Mouse (Mus musculus) forebrain, postnatal 0 days (tissue): ENCODE measurements around the gene Mfsd5. TPM values are rescaled to one million over a fixed set of nuclear protein-coding genes. Genes with fewer than 3 reads are reported as not detected.

ENCODE experiments used
- ATAC-seq: fragments of 200-750 bp; cut with Nextera tagmentation; 2 replicates; pipeline ENCODE4 v1.8.0; 2017; ENCODE audit warnings: mild to moderate bottlenecking, moderate library complexity
- DNase-seq: peaks from one replicate; pipeline ENCODE4 v3.0.0-alpha.2; 2015
- H3K27ac ChIP-seq: fragments of 300-500 bp; sonication (generic); 2 replicates; pipeline ENCODE4 v1.5.1; 2014; ENCODE audit warnings: low read depth, mild to moderate bottlenecking, antibody characterized with exemption, low read length, moderate library complexity, mixed read lengths
- H3K27me3 ChIP-seq: fragments of 300-500 bp; sonication (generic); 2 replicates; pipeline ENCODE4 v1.6.1; 2014; ENCODE audit warnings: mild to moderate bottlenecking, low read length, mixed read lengths; ENCODE audit not compliant: insufficient read depth
- H3K36me3 ChIP-seq: fragments of 300-500 bp; sonication (generic); 2 replicates; pipeline ENCODE4 v1.6.1; 2014; ENCODE audit warnings: mild to moderate bottlenecking, moderate library complexity; ENCODE audit not compliant: insufficient read depth
- H3K4me1 ChIP-seq: fragments of 300-500 bp; sonication (generic); 2 replicates; pipeline ENCODE4 v1.6.1; 2014; ENCODE audit warnings: antibody characterized with exemption; ENCODE audit not compliant: insufficient read depth
- H3K4me2 ChIP-seq: fragments of 300-500 bp; sonication (generic); 2 replicates; pipeline ENCODE4 v1.6.1; 2014; ENCODE audit warnings: low read depth, mild to moderate bottlenecking, moderate library complexity
- H3K4me3 ChIP-seq: fragments of 300-500 bp; sonication (generic); 2 replicates; pipeline ENCODE4 v1.5.1; 2014; ENCODE audit warnings: low read depth, low read length, mixed read lengths
- H3K9ac ChIP-seq: fragments of 300-500 bp; sonication (generic); 2 replicates; pipeline ENCODE4 v1.6.1; 2014; ENCODE audit warnings: mild to moderate bottlenecking
- H3K9me3 ChIP-seq: fragments of 300-500 bp; sonication (generic); 2 replicates; pipeline ENCODE4 v1.6.1; 2016; ENCODE audit warnings: low read length
- CTCF ChIP-seq: sonication (generic); IDR thresholded peaks from 2 replicates; pipeline ENCODE4 v1.5.1; 2016; ENCODE audit warnings: antibody characterized with exemption, control low read depth, low read depth
- WGBS: fragments of 180-500 bp; shearing (Covaris S2); extraction: QIAGEN DNeasy Blood & Tissue Kit; methylation state at CpG from one replicate; pipeline ENCODE4 v1.1.7; 2014; 5-methylcytosine and 5-hydroxymethylcytosine counted together
- polyA plus RNA-seq: library from polyadenylated mRNA; unstranded; fragments of >200 nt; fragmentation: Nextera tagmentation; extraction: Ambion mirVana; gene quantifications from 2 replicates; pipeline ENCODE4 v1.2.1, GENCODE M21; 2015
- total RNA-seq: library from RNA; depleted of rRNA; stranded (reverse); fragments of >200 nt; gene quantifications from 2 replicates; pipeline ENCODE4 v1.2.3, GENCODE M21; 2014

Mfsd5 gene
- total and polyA plus RNA-seq, 2 experiments from 2014 or later: 39.3 to 63.7 TPM

- peak; percentile 20 for DNase-seq
- TF ChIP-seq CTCF: no peak
- peaks cover 10% of the 10 kb centered on the region; the same call in 1 of the 2 replicates for H3K4me1 ChIP-seq
- H3K27ac ChIP-seq: no peak within 1 kb of the TSS
- peak within 1 kb of the TSS; percentile 55 for H3K4me3 ChIP-seq
- H3K9me3 ChIP-seq: no peaks in the 10 kb centered on the region
- H3K9ac ChIP-seq: peak within 1 kb of the TSS; percentile 65
- under 1% methylated on average over 37 of the region's 46 CpGs for WGBS
- H3K36me3 ChIP-seq: no peaks in the 10 kb centered on the region
- ATAC-seq: peak; percentile 48
- H3K27me3 ChIP-seq: peaks cover 4% of the 10 kb centered on the region; the same call in 1 of the 2 replicates
- H3K4me2 ChIP-seq: peak within 1 kb of the TSS; percentile 96
These were observed 21.8 kb upstream of the Mfsd5 start, which contains the start of gene Rarg for GRCm38 (mm10) chr15:102257202-102258075. Gene Rarg (minus strand): TSS chr15:102257517.

GRCm38 (mm10) chr15:102258076-102258470 lies 21.2 kb upstream of the Mfsd5 start:
- H3K9me3 ChIP-seq: no peaks in the 10 kb centered on the region
- DNase-seq: no peak
- WGBS: 5% methylated on average over 12 of the region's 12 CpGs
- peaks cover 4% of the 10 kb centered on the region; the same call in 1 of the 2 replicates for H3K27me3 ChIP-seq
- peak overlapping the region; percentile 55 for H3K4me3 ChIP-seq
- H3K4me2 ChIP-seq: peak overlapping the region; percentile 96
- H3K36me3 ChIP-seq: no peaks in the 10 kb centered on the region
- no peak for ATAC-seq
- 0 out of 2 replicates have a peak overlapping the region, but pooled peaks have one; percentile 65 for H3K9ac ChIP-seq
- TF ChIP-seq CTCF: no peak
- no peak overlapping the region for H3K27ac ChIP-seq
- H3K4me1 ChIP-seq: peaks cover 10% of the 10 kb centered on the region; the same call in 1 of the 2 replicates

GRCm38 (mm10) chr15:102258581-102259253 lies 20.5 kb upstream of the Mfsd5 start:
- peaks cover 10% of the 10 kb centered on the region; the same call in 1 of the 2 replicates for H3K4me1 ChIP-seq
- TF ChIP-seq CTCF: no peak
- H3K27me3 ChIP-seq: peaks cover 4% of the 10 kb centered on the region; the same call in 1 of the 2 replicates
- no peak for ATAC-seq
- no peak overlapping the region for H3K27ac ChIP-seq
- H3K4me2 ChIP-seq: no peak overlapping the region
- no peak overlapping the region for H3K4me3 ChIP-seq
- H3K36me3 ChIP-seq: no peaks in the 10 kb centered on the region
- 21% methylated on average over 11 of the region's 11 CpGs for WGBS
- H3K9ac ChIP-seq: no peak overlapping the region
- H3K9me3 ChIP-seq: no peaks in the 10 kb centered on the region
- no peak for DNase-seq

GRCm38 (mm10) chr15:102262582-102262981 lies 16.7 kb upstream of the Mfsd5 start:
- peaks cover 2% of the 10 kb centered on the region; the same call in 1 of the 2 replicates for H3K27me3 ChIP-seq
- no peak overlapping the region for H3K4me3 ChIP-seq
- no peaks in the 10 kb centered on the region for H3K9me3 ChIP-seq
- H3K4me1 ChIP-seq: peaks cover 8% of the 10 kb centered on the region; the same call in 1 of the 2 replicates
- TF ChIP-seq CTCF: no peak
- 49% methylated on average over 7 of the region's 7 CpGs for WGBS
- no peak for ATAC-seq
- no peak overlapping the region for H3K4me2 ChIP-seq
- no peak overlapping the region for H3K27ac ChIP-seq
- no peaks in the 10 kb centered on the region for H3K36me3 ChIP-seq
- DNase-seq: peak; percentile 14
- H3K9ac ChIP-seq: no peak overlapping the region

GRCm38 (mm10) chr15:102263037-102263436 lies 16.2 kb upstream of the Mfsd5 start:
- DNase-seq (no peak), ATAC-seq (no peak)
- WGBS: 83% methylated on average over 2 of the region's 2 CpGs
- Histone ChIP-seq H3K4me3 (no peak overlapping the region), H3K9ac (no peak overlapping the region), H3K27me3 (no peaks in the 10 kb centered on the region; the same call in 1 of the 2 replicates), H3K9me3 (no peaks in the 10 kb centered on the region), H3K36me3 (no peaks in the 10 kb centered on the region), H3K4me2 (no peak overlapping the region), H3K4me1 (peaks cover 4% of the 10 kb centered on the region; the same call in 1 of the 2 replicates), H3K27ac (no peak overlapping the region)
- no peak for TF ChIP-seq CTCF

- Histone ChIP-seq H3K4me2 (no peak overlapping the region), H3K27ac (no peak overlapping the region), H3K4me3 (no peak overlapping the region), H3K36me3 (no peaks in the 10 kb centered on the region), H3K9ac (no peak overlapping the region), H3K27me3 (peaks cover 5% of the 10 kb centered on the region; the same call in 1 of the 2 replicates), H3K9me3 (no peaks in the 10 kb centered on the region), H3K4me1 (no peaks in the 10 kb centered on the region)
- 90% methylated on average over 5 of the region's 5 CpGs for WGBS
- no peak for DNase-seq
- ATAC-seq: no peak
- no peak for TF ChIP-seq CTCF
These were observed 13.7 kb upstream of the Mfsd5 start for GRCm38 (mm10) chr15:102265548-102265947.
